Mouse (Mus musculus) thymus, adult 2 months (tissue): Measurements from ENCODE around the gene D930007J09Rik.

Source experiments
- CTCF ChIP-seq: fragments of 200-500 bp; IDR thresholded peaks from 2 replicates; pipeline ENCODE4 v1.5.1; 2012; ENCODE audit warnings: mild to moderate bottlenecking, control low read depth, low read length, moderate library complexity, borderline replicate concordance; ENCODE audit not compliant: control insufficient read depth, poor library complexity, insufficient read depth; ENCODE audit errors: extremely low read depth
- POLR2A ChIP-seq: fragments of 200-500 bp; IDR thresholded peaks from 2 replicates; pipeline ENCODE4 v1.6.1; 2012; ENCODE audit warnings: mild to moderate bottlenecking, low read length, control low read depth, moderate library complexity; ENCODE audit not compliant: control insufficient read depth, poor library complexity, insufficient read depth; ENCODE audit errors: extremely low read depth

- TF ChIP-seq CTCF (no peak), POLR2A (no peak)
Measured at GRCm38 (mm10) chr13:32797085-32797484, 5.6 kb downstream of the D930007J09Rik start.
